Mouse (Mus musculus) midbrain, embryonic 11.5 days (tissue): ENCODE data around the gene Gga2. TPM values are rescaled to one million over a fixed set of nuclear protein-coding genes. Genes with fewer than 3 reads are reported as not detected.

Experiments used
- ATAC-seq: fragments of 200-750 bp; cut with Nextera tagmentation; 2 replicates; pipeline ENCODE4 v1.8.0; 2017; ENCODE audit warnings: moderate TSS enrichment, moderate library complexity; ENCODE audit not compliant: low FRiP score
- DNase-seq: peaks from one replicate; pipeline ENCODE4 v3.0.0; 2015; ENCODE audit warnings: low spot score; ENCODE audit errors: missing footprints
- H3K27ac ChIP-seq: fragments of 300-500 bp; sonication (generic); 2 replicates; pipeline ENCODE4 v1.5.1; 2014; ENCODE audit warnings: low read depth, low read length
- H3K27me3 ChIP-seq: fragments of 300-500 bp; sonication (generic); 2 replicates; pipeline ENCODE4 v1.6.1; 2014; ENCODE audit warnings: mild to moderate bottlenecking, low read length, moderate library complexity, mixed read lengths; ENCODE audit not compliant: control insufficient read depth, insufficient read depth
- H3K36me3 ChIP-seq: fragments of 300-500 bp; sonication (generic); 2 replicates; pipeline ENCODE4 v1.6.1; 2014; ENCODE audit warnings: mild to moderate bottlenecking, low read length, moderate library complexity, mixed read lengths; ENCODE audit not compliant: control insufficient read depth, insufficient read depth
- H3K4me1 ChIP-seq: fragments of 300-500 bp; sonication (generic); 2 replicates; pipeline ENCODE4 v1.6.1; 2014; ENCODE audit warnings: low read length; ENCODE audit not compliant: control insufficient read depth, insufficient read depth
- H3K4me2 ChIP-seq: fragments of 300-500 bp; sonication (generic); 2 replicates; pipeline ENCODE4 v1.6.1; 2014; ENCODE audit warnings: mild to moderate bottlenecking, moderate library complexity
- H3K4me3 ChIP-seq: fragments of 300-500 bp; sonication (generic); 2 replicates; pipeline ENCODE4 v1.5.1; 2014; ENCODE audit warnings: low read depth, low read length
- H3K9ac ChIP-seq: fragments of 300-500 bp; sonication (generic); 2 replicates; pipeline ENCODE4 v1.6.1; 2014; ENCODE audit warnings: low read length
- H3K9me3 ChIP-seq: fragments of 300-500 bp; sonication (generic); 2 replicates; pipeline ENCODE4 v1.6.1; 2016; ENCODE audit warnings: low read length; ENCODE audit not compliant: control insufficient read depth
- WGBS: fragments of 180-500 bp; shearing (Covaris S2); extraction: QIAGEN DNeasy Blood & Tissue Kit; methylation state at CpG from one replicate; pipeline ENCODE4 v1.1.7; 2014; 5-methylcytosine and 5-hydroxymethylcytosine counted together
- polyA plus RNA-seq: library from polyadenylated mRNA; unstranded; fragments of >200 nt; fragmentation: Nextera tagmentation; extraction: Ambion mirVana; gene quantifications from 2 replicates; pipeline ENCODE4 v1.2.1, GENCODE M21; 2014

Gga2 gene
- polyA plus RNA-seq, 1 experiment from 2014 or later: 55.7 TPM

GRCm38 (mm10) chr7:122018247-122018646, 2.8 kb downstream of the Gga2 start:
- Histone ChIP-seq H3K27me3 (no peaks in the 10 kb centered on the region), H3K9me3 (no peaks in the 10 kb centered on the region), H3K27ac (no peak overlapping the region), H3K36me3 (no peaks in the 10 kb centered on the region), H3K9ac (no peak overlapping the region), H3K4me3 (no peak overlapping the region), H3K4me2 (no peak overlapping the region), H3K4me1 (peaks cover 21% of the 10 kb centered on the region)
- no peak for DNase-seq
- no peak for ATAC-seq
- 69% methylated on average over 3 of the region's 3 CpGs for WGBS

DNA sequence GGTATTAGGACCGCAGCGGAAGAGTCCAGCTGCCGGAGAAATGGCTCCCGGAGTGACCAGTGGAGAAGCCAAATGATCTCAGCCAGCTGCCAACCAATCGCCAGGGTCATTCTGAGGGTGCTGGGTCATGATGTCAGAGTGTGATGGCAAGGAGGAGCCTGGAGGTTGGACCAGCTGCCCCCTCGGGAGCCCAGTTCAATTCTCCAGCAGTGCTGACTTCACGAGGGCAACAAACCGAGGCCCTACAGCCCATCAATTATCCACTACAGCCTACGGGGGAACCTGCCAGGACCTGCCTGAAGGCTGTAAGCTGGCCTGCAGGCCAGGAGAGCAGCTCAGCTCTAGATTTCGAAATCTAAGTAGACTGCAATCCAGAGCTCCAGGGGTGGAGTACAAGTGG, 5.3 kb downstream of the Gga2 start:
- H3K27ac ChIP-seq: peak overlapping the region; percentile 57
- H3K9ac ChIP-seq: no peak overlapping the region; the same call in 1 of the 2 replicates
- no peaks in the 10 kb centered on the region for H3K27me3 ChIP-seq
- H3K36me3 ChIP-seq: peaks cover 3% of the 10 kb centered on the region; the same call in 1 of the 2 replicates
- no peak overlapping the region for H3K4me2 ChIP-seq
- peaks cover 21% of the 10 kb centered on the region for H3K4me1 ChIP-seq
- H3K9me3 ChIP-seq: no peaks in the 10 kb centered on the region
- DNase-seq: no peak
- H3K4me3 ChIP-seq: no peak overlapping the region
- WGBS: 65% methylated on average over 10 of the region's 10 CpGs
- peak; percentile 16; the same call in 1 of the 2 replicates for ATAC-seq

DNA sequence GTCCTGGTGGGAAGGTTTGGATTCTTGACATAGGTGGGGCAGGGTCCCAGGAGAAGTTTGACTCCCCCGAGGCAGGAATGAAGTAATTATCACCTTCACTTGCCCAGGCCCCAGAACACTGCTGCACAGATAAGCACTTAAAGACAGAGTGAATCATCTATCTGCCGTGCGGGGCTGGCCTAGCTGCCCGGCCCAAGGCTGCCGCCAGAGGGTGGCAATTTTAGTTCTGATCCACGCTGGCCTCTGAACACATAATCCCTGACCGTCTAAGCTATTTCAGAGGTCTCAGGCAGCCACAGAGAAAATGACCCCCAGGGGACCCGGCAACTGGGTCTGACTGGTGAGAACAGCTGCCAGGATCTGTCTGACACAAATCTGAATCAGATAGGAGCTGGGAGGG, 5.9 kb downstream of the Gga2 start:
- H3K4me3 ChIP-seq: no peak overlapping the region
- no peak overlapping the region for H3K9ac ChIP-seq

GRCm38 (mm10) chr7:122012949-122013348, 8.1 kb downstream of the Gga2 start:
- no peaks in the 10 kb centered on the region for H3K9me3 ChIP-seq
- ATAC-seq (no peak), DNase-seq (no peak)
- no peak overlapping the region for H3K4me3 ChIP-seq
- WGBS: 88% methylated on average over 10 of the region's 10 CpGs
- no peak overlapping the region for H3K27ac ChIP-seq
- peaks cover 5% of the 10 kb centered on the region; the same call in 1 of the 2 replicates for H3K36me3 ChIP-seq
- no peak overlapping the region for H3K4me2 ChIP-seq
- H3K27me3 ChIP-seq: no peaks in the 10 kb centered on the region
- peaks cover 8% of the 10 kb centered on the region; the same call in 1 of the 2 replicates for H3K4me1 ChIP-seq
- no peak overlapping the region for H3K9ac ChIP-seq

More for the DNA sequence above, 5.9 kb downstream of the Gga2 start:
- Histone ChIP-seq H3K4me1 (peaks cover 21% of the 10 kb centered on the region), H3K27ac (peak overlapping the region; percentile 57), H3K4me2 (no peak overlapping the region), H3K36me3 (peaks cover 3% of the 10 kb centered on the region; the same call in 1 of the 2 replicates), H3K9me3 (no peaks in the 10 kb centered on the region), H3K27me3 (no peaks in the 10 kb centered on the region)
- WGBS: 63% methylated on average over 8 of the region's 8 CpGs
- ATAC-seq (peak; percentile 36; the same call in 1 of the 2 replicates), DNase-seq (no peak)

GRCm38 (mm10) chr7:122012370-122012769, 8.7 kb downstream of the Gga2 start:
- DNase-seq (no peak), ATAC-seq (no peak)
- Histone ChIP-seq H3K4me1 (peaks cover 8% of the 10 kb centered on the region; the same call in 1 of the 2 replicates), H3K9ac (no peak overlapping the region), H3K9me3 (no peaks in the 10 kb centered on the region), H3K4me2 (no peak overlapping the region), H3K36me3 (peaks cover 5% of the 10 kb centered on the region; the same call in 1 of the 2 replicates), H3K27me3 (no peaks in the 10 kb centered on the region), H3K4me3 (no peak overlapping the region), H3K27ac (no peak overlapping the region)
- 94% methylated on average over 4 of the region's 4 CpGs for WGBS

- peaks cover 25% of the 10 kb centered on the region for H3K36me3 ChIP-seq
- no peak for ATAC-seq
Measured at GRCm38 (mm10) chr7:122000396-122000795, 20.6 kb downstream of the Gga2 start.

GRCm38 (mm10) chr7:121995961-121996360, 25.1 kb downstream of the Gga2 start:
- Histone ChIP-seq H3K36me3 (peaks cover 28% of the 10 kb centered on the region), H3K4me2 (no peak overlapping the region), H3K27me3 (no peaks in the 10 kb centered on the region), H3K9ac (no peak overlapping the region), H3K4me1 (no peaks in the 10 kb centered on the region), H3K27ac (no peak overlapping the region), H3K4me3 (no peak overlapping the region), H3K9me3 (no peaks in the 10 kb centered on the region)
- DNase-seq (no peak), ATAC-seq (no peak)
- WGBS: 92% methylated on average over 5 of the region's 5 CpGs

More at GRCm38 (mm10) chr7:122000396-122000795, 20.6 kb downstream of the Gga2 start:
- DNase-seq: no peak
- WGBS: 73% methylated on average over 8 of the region's 8 CpGs
- Histone ChIP-seq H3K9me3 (no peaks in the 10 kb centered on the region), H3K27ac (no peak overlapping the region), H3K4me1 (no peaks in the 10 kb centered on the region), H3K4me3 (no peak overlapping the region), H3K9ac (no peak overlapping the region), H3K4me2 (no peak overlapping the region), H3K27me3 (no peaks in the 10 kb centered on the region)

DNA sequence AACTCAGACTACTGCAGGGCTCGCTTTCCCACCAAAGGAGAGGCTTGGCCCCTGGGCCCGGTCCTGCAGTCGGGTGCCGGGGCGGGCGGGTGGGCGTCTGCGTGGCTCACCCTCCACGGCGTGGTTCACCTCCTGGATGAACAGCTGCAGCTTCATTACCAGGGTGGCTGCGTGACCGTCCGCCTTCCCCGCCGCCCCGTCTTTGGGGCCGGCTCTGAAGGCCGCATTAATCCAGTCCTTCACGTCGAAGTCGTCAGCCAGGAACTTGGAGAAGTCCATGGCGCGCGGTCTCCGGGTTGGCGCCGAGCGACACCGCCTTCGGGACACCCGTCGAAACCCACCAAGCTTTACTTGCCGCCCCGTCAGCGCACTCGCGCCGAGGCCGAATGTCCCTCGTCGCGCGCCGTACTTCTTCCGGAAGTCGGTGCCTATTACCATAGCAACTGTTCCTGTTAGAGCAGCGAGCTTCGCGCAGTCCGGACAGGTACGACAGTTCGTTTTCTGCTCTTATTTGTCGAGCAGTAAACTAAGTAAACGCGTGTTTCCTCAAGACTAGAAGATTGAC, 39.6 kb downstream of the Gga2 start, which contains the start of gene Cog7:
Gene Cog7 (minus strand): TSS at position 405 of the 565 bp plus-strand sequence.
- Histone ChIP-seq H3K4me3 (peak within 1 kb of the TSS; percentile 76), H3K9ac (peak within 1 kb of the TSS; percentile 72), H3K27me3 (no peaks in the 10 kb centered on the region), H3K4me2 (peak within 1 kb of the TSS; percentile 56), H3K27ac (no peak within 1 kb of the TSS), H3K4me1 (peaks cover 6% of the 10 kb centered on the region; the same call in 1 of the 2 replicates), H3K9me3 (no peaks in the 10 kb centered on the region), H3K36me3 (no peaks in the 10 kb centered on the region)
- ATAC-seq (peak; percentile 90), DNase-seq (peak; percentile 100)
- WGBS: under 1% methylated on average over 55 of the region's 55 CpGs

- peak; percentile 85 for DNase-seq
- ATAC-seq: no peak
- no peak overlapping the region for H3K9ac ChIP-seq
- H3K27ac ChIP-seq: no peak overlapping the region
- 0 out of 2 replicates have a peak, but pooled peaks cover 3% of the 10 kb centered on the region for H3K36me3 ChIP-seq
- H3K4me3 ChIP-seq: no peak overlapping the region
- no peaks in the 10 kb centered on the region for H3K9me3 ChIP-seq
- H3K4me2 ChIP-seq: no peak overlapping the region
- H3K27me3 ChIP-seq: no peaks in the 10 kb centered on the region
- WGBS: 51% methylated on average over 4 of the region's 4 CpGs
- no peaks in the 10 kb centered on the region for H3K4me1 ChIP-seq
Measured at GRCm38 (mm10) chr7:121975031-121975430, 46.0 kb downstream of the Gga2 start.
